Mouse (Mus musculus) kidney, adult 2 months (tissue): Measurements from ENCODE around the gene Rars2. TPM values are rescaled to one million over a fixed set of nuclear protein-coding genes. Genes with fewer than 3 reads are reported as not detected.
A peak's percentile ranks its signal among the peaks of the same experiment; 100 is the strongest.

Source experiments
- DNase-seq: peaks from one replicate; pipeline ENCODE4 v3.0.0; 2021
- H3K27ac ChIP-seq: fragments of 200-500 bp; 2 replicates; pipeline ENCODE4 v1.5.1; 2012; ENCODE audit warnings: low read depth, low read length, control low read depth, inconsistent platforms; ENCODE audit not compliant: insufficient read depth
- H3K27me3 ChIP-seq: fragments of 200-500 bp; replicated peaks from 2 replicates; pipeline ENCODE4 v1.6.1; 2012; ENCODE audit warnings: mild to moderate bottlenecking, moderate library complexity, low read length, inconsistent platforms; ENCODE audit not compliant: control insufficient read depth, insufficient read depth
- H3K36me3 ChIP-seq: fragments of 200-500 bp; 2 replicates; pipeline ENCODE4 v1.6.1; 2012; ENCODE audit warnings: mild to moderate bottlenecking, moderate library complexity, low read length, inconsistent platforms; ENCODE audit not compliant: control insufficient read depth, insufficient read depth
- H3K4me1 ChIP-seq: fragments of 200-500 bp; 2 replicates; pipeline ENCODE4 v1.6.1; 2011; ENCODE audit warnings: low read length; ENCODE audit not compliant: control insufficient read depth, insufficient read depth
- H3K4me3 ChIP-seq: fragments of 200-500 bp; 2 replicates; pipeline ENCODE4 v1.5.1; 2011; ENCODE audit warnings: mild to moderate bottlenecking, low read depth, low read length, control low read depth; ENCODE audit not compliant: insufficient read depth
- CTCF ChIP-seq: fragments of 200-500 bp; conservative IDR thresholded peaks from 2 replicates; pipeline ENCODE4 v1.5.1; 2011; ENCODE audit warnings: low read depth, mild to moderate bottlenecking, control low read depth, low read length, moderate library complexity, mixed read lengths; ENCODE audit not compliant: insufficient read depth, insufficient read length
- POLR2A ChIP-seq: fragments of 200-500 bp; IDR thresholded peaks from one replicate; pipeline ENCODE4 v1.6.1; 2011; ENCODE audit warnings: low read depth, low read length, control low read depth
- WGBS: fragments of 180-500 bp; shearing (Covaris S2); methylation state at CpG from one replicate; pipeline ENCODE4 v1.1.7; 2018; 5-methylcytosine and 5-hydroxymethylcytosine counted together
- polyA plus RNA-seq: library from polyadenylated mRNA; depleted of rRNA; stranded (reverse); fragments of >200 nt; gene quantifications from 2 replicates; pipeline ENCODE4 v1.2.3, GENCODE M21; 2012

Gene Rars2
- polyA plus RNA-seq, 1 experiment: 21.2 TPM

DNA sequence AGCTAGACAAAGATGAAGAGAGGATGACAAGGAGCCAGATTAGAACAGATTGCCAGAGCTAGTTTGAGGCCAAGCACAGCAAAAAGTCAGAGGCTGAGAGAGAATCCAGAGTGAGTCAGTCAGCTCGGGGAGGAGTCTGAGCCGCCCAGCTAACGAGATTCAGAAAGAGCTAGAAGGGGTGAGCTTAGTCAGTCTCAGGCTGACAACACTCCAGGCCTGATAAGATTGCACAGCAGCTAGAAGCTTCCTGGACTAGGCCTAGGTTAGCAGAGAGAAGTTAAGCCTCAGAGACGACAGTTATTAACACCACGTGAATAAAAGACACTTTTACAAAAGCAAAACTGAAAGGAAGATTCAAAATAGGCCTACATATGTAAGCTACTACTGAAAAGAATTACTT lies 53.2 kb downstream of the Rars2 start:
- H3K4me1 ChIP-seq: no peaks in the 10 kb centered on the region
- H3K27ac ChIP-seq: no peak overlapping the region
- peaks cover 13% of the 10 kb centered on the region for H3K36me3 ChIP-seq
- DNase-seq: no peak
- H3K27me3 ChIP-seq: no peaks in the 10 kb centered on the region
- TF ChIP-seq CTCF (no peak), POLR2A (no peak)
- H3K4me3 ChIP-seq: no peak overlapping the region
- 97% methylated on average over 5 of the region's 5 CpGs for WGBS

DNA sequence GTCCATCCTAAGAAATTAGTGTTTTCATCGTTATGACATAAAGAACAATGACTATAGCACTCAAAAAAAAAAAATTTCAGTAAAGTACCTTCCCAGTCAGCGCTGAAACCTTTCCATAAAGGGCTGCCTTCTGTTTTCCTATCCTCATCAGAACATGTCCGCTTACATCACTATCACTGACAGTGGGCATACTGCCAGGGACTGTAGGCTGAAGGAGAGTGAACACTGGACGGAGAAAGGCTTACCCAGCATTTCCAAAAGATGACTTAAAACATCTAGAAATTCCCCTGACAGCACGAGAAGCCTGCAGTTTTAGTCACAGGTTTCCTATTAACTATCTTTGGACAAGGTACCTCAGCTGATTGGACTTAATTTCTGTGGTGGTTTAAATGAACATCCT lies 59.0 kb downstream of the Rars2 start:
- TF ChIP-seq CTCF: no peak
- TF ChIP-seq POLR2A: no peak
- 76% methylated on average over 5 of the region's 5 CpGs for WGBS
- DNase-seq: peak; percentile 19
- Histone ChIP-seq H3K27me3 (no peaks in the 10 kb centered on the region), H3K27ac (no peak overlapping the region), H3K4me3 (no peak overlapping the region), H3K4me1 (no peaks in the 10 kb centered on the region), H3K36me3 (peaks cover 4% of the 10 kb centered on the region; the same call in 1 of the 2 replicates)

DNA sequence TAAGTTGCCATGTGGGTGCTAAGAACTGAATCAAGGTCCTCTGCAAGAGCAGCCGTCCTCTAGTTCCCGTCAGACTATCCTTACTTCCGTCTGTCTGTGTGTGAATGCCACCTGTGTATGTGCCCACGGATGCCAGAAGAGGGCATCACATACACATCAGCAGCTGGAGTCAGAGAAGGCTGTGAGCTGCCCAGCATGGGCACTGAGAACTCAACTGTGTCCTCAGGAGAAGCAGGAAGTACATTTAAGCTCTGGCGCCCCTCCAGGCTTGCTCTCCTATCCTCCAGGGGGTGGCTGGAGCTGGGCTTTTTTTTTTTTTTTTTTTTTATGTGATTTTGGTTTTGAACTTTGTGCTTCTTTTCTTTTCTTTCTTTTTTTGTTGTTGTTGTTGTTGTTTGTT lies 65.8 kb downstream of the Rars2 start:
- no peak for DNase-seq
- TF ChIP-seq POLR2A: no peak
- peak; percentile 31; the same call in 1 of the 2 replicates for TF ChIP-seq CTCF
- WGBS: 91% methylated on average over 5 of the region's 5 CpGs
- no peak overlapping the region for H3K27ac ChIP-seq
- H3K36me3 ChIP-seq: no peaks in the 10 kb centered on the region; the same call in none of the 2 replicates
- H3K4me1 ChIP-seq: no peaks in the 10 kb centered on the region
- no peaks in the 10 kb centered on the region for H3K27me3 ChIP-seq
- H3K4me3 ChIP-seq: no peak overlapping the region

DNA sequence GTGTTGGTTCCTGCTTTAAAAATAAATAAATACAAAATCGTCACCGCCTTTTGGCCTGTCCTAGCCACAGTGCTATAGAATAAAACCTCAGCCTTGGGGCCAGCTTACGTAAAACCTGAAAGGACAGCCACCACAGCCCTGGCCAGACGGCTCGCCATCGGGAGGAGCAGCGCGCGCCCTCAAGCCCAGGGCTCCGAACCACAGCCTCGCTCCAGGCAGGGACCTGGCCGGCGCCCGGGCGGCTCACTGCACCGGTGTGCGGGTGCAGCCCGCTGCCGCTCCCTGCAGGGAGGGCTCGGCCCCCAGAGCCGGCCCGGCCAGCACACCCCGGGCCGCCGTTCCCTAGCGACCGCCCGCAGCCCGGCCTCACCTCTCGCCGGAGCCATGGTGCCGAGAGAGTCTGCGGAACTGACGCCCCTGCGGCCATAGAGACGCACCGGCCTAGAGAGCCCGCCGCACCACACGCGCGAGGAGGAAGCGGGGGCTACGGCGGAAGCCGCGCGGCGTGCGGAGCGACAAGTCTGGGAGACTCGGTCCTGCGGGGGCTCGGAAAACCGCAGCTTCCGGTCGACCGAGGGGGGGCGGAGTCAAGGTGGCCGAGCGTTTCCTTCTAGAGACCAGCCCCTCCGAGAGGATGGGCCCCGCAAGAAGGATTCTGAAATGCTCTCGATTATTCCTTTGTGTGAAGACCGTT lies 72.3 kb downstream of the Rars2 start, which contains the start of gene Slc35a1:
Slc35a1 (minus strand) TSS at position 565 of the 694 bp plus-strand sequence.
- no peaks in the 10 kb centered on the region for H3K27me3 ChIP-seq
- H3K27ac ChIP-seq: peak within 1 kb of the TSS; percentile 44
- H3K4me1 ChIP-seq: peaks cover 3% of the 10 kb centered on the region; the same call in 1 of the 2 replicates
- peak; percentile 96 for DNase-seq
- H3K36me3 ChIP-seq: no peaks in the 10 kb centered on the region
- WGBS: under 1% methylated on average over 65 of the region's 65 CpGs
- TF ChIP-seq CTCF: no peak
- peak; percentile 30 for TF ChIP-seq POLR2A
- peak within 1 kb of the TSS; percentile 93 for H3K4me3 ChIP-seq

DNA sequence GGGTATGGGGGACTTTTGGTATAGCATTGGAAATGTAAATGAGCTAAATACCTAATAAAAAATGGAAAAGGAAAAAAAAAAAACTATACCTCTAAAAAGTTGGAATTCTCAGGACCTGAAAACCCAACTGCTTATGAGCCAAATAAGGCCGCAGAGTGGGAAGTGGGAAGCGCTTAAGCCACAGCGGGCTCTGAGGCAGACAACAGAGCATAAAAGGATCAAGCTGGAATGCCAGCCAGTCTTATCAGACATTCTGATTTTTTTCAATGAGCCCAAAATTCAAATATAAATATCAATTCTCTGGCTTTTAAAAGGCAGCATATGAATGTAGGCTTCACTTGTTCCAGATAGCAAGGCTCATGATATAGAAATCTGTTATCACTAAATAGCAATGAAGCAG lies 73.3 kb downstream of the Rars2 start:
- DNase-seq: no peak
- WGBS: 82% methylated on average over 3 of the region's 3 CpGs
- Histone ChIP-seq H3K27me3 (no peaks in the 10 kb centered on the region), H3K27ac (no peak overlapping the region), H3K4me1 (peaks cover 3% of the 10 kb centered on the region; the same call in 1 of the 2 replicates), H3K4me3 (no peak overlapping the region), H3K36me3 (no peaks in the 10 kb centered on the region)
- TF ChIP-seq POLR2A (no peak), CTCF (no peak)

DNA sequence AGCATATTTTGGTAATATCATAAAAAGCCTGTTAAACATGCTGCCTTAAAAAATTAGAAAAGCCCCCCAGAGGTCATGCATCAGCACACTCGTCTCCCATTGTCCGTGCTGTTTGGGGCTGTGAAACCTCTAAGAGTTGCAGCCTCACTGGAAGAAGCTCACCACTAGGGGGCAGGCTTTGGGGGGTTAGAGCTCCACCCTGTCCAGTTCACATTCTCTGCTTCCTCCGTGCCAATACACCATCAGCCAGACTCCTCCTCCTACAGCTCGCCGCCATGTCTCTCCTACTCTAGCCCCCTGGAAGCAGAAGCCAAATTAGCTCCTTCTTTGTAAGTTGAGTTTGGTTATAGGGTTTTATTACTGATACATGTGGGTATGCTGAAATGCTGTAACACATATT lies 86.8 kb downstream of the Rars2 start:
- 49% methylated on average over 5 of the region's 5 CpGs for WGBS
- no peak for TF ChIP-seq POLR2A
- TF ChIP-seq CTCF: peak; percentile 75
- H3K27ac ChIP-seq: no peak overlapping the region
- no peaks in the 10 kb centered on the region for H3K4me1 ChIP-seq
- H3K36me3 ChIP-seq: no peaks in the 10 kb centered on the region
- no peak overlapping the region for H3K4me3 ChIP-seq
- DNase-seq: peak; percentile 58
- no peaks in the 10 kb centered on the region for H3K27me3 ChIP-seq

DNA sequence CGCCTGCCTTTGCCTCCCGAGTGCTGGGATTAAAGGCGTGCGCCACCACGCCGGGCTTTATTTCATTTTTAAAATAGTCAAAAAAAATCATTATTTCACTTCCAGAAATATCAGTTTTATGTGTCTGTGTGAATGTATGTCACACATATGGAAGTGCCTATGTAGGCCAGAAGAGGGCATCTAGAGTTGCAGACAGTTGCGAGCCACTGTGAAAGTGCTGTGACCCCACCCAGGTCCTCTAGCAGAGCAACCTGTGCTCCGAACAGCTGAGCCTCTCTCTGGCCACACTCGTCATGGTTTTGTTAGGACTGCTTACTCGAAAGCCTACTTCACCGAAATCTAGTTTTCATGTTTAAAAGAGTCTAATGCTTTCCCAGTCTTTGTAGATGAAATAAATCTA lies 87.5 kb downstream of the Rars2 start:
- WGBS: 97% methylated on average over 11 of the region's 11 CpGs

DNA sequence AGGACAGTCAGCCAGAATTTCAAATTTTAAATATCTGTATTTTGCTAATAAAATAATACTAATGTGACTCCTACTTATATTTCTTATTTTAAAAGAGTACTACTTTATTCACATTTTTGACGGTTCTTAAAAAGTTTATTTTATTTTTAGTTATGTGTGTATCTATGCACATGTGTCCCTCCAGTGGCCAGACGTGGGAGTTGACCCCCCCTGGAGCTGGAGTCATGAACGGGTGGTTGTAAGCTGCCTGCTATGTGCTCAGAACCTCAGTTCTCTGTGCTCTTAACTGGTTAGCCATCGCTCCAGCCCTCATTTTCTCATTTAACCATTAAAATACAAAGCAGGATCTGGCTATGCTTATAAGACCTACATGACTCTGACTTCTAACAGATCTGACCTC lies 88.3 kb downstream of the Rars2 start:
- Histone ChIP-seq H3K27ac (no peak overlapping the region), H3K36me3 (no peaks in the 10 kb centered on the region), H3K27me3 (no peaks in the 10 kb centered on the region), H3K4me1 (no peaks in the 10 kb centered on the region), H3K4me3 (no peak overlapping the region)
- DNase-seq: no peak
- 48% methylated on average over 4 of the region's 4 CpGs for WGBS
- TF ChIP-seq CTCF (no peak), POLR2A (no peak)

More for the DNA sequence above, 87.5 kb downstream of the Rars2 start:
- Histone ChIP-seq H3K36me3 (no peaks in the 10 kb centered on the region), H3K27ac (no peak overlapping the region), H3K27me3 (no peaks in the 10 kb centered on the region), H3K4me1 (no peaks in the 10 kb centered on the region), H3K4me3 (no peak overlapping the region)
- TF ChIP-seq POLR2A: no peak
- no peak for TF ChIP-seq CTCF
- no peak for DNase-seq
